Mouse (Mus musculus): ENCODE measurements around the gene Pih1d1.

The Pih1d1 gene

DNA sequence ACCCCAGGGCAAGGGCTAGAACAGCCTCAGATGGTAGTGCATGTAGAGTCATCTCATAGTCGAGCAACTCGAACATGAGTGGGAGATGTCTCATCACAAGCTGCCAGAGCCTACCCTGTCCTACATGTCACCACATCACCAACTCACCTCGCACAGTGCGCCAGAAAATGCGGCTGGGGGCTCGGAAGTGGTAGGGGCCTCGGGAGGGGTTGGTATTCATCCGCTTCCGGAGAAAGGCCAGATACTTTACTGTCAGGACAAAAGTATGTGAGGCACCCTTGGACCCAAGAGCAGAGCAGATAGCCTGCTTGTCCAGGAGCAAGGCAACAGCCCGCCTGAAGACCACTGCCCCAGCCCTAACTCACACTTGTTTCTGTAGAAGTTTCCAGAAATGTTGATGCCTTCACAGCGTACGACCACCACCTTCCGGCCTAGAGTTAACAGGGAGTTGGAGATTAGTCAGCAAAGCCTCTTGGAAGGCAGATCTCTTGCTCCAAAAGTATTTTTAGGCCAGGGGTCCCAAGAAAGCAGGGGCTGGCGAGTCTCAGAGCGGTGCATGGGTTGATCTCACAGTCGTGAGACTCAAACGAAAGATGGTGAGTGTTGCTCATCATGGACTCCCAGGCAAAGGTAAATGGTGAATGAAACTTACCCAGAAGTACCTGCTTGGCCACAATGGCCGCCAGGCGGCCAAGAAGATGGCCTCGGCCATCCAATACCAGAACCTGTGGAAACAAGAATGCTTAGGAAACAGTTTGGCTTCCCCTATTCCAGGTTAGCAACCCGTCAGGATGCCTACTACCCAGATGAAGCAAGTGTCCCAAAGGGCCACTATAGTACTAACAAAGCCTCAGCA lies 27.0 kb upstream of the Pih1d1 start:
- DNase-seq (ENCODE audit: low read depth, low spot score), result peak; percentile 25

DNA sequence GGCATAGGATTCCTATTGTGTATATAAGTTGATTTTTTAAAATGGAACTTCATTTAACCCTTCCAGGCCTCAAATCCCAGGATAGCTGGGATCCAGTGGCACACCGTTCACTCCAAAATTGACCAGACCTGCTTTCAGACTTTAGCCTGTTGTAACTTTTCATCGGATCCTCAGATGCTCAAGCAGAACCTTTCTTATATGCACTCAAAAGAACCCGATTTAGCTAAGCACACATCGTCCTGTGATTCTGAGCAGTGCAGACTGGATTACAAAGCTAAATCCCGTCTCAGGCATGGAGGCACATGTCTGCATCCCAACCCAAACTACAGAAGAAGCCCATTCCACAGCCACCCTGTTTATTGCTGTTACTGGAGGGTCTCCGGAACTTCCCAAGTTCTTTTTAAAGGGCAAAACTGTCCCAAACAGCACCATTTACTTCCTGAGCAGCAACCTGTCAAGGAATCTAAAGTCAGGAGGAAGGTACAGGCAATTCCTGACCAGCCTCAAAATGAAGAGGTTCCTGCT lies 26.3 kb upstream of the Pih1d1 start:
- no peak for DNase-seq (ENCODE audit: low read depth, low spot score)

DNA sequence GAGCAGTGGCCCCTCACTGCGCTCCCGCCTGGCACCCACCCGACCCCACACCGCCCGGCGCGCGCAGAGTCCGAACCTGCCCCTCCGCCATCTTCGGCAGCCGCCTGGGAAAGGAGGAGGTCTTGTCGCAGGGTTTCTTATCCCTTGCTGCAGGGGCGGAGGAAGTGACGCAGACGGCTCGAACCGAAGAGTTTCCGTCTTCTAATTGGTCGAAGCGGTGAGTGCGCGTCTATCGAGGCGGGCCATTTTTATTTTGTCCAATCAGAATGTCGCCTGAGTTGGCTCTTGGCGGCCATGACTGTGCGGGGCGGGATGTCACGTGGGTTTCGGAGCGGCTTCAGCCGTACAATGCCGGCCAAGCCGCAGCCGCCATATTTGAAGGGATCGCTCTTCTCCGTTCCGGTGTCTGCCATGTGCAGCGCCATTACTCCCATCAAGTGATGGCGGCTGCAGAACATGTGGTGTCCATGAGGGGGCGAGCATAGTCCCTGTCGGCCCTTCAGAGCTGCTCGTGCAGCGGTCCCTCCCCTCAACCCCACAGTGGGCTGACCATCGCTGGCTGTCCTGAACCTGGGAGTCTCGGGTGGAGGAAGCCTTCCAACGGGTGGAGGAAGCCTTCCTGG lies 25.4 kb upstream of the Pih1d1 start, which contains the start of gene Rpl13a:
TSS of gene Rpl13a (minus strand) at position 138 of the 623 bp plus-strand sequence.
- DNase-seq (ENCODE audit: low read depth, low spot score), result peak; percentile 99

GRCm38 (mm10) chr7:45129318-45129717 lies 24.8 kb upstream of the Pih1d1 start:
- DNase-seq (ENCODE audit: low read depth, low spot score), result no peak

- DNase-seq (ENCODE audit: low read depth, low spot score), result no peak
These were observed 24.2 kb upstream of the Pih1d1 start for GRCm38 (mm10) chr7:45129776-45130512.

DNA sequence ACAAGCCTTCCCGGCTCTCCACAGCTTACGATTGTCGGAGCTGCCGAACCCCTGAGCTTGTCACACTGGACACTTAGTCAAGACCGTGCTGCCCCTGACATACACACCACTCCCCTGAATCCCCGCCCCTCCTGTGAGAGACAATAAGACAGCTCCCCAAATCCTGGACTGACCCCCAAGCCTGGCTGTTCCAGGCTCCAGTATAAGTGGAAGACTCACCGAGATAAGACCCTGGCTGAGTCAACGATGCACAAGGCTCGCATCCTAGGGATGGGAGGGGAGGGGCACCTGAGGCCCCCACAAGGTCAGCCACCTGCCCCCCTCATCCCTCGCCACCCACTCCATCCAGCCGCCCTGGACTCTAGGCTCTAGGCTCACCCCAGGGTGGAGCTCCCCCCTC lies 22.3 kb upstream of the Pih1d1 start:
- no peak for DNase-seq (ENCODE audit: low read depth, low spot score)

- DNase-seq (ENCODE audit: low read depth, low spot score), result peak; percentile 41
These were observed 20.5 kb upstream of the Pih1d1 start for GRCm38 (mm10) chr7:45133446-45134159.

- peak; percentile 79 for DNase-seq (ENCODE audit: low read depth, low spot score)
These were observed 19.5 kb upstream of the Pih1d1 start for GRCm38 (mm10) chr7:45134544-45135026.

GRCm38 (mm10) chr7:45135370-45135769 lies 18.7 kb upstream of the Pih1d1 start:
- peak; percentile 57 for DNase-seq (ENCODE audit: low read depth, low spot score)

- DNase-seq (ENCODE audit: low read depth, low spot score), result peak; percentile 96
These were observed 18.0 kb upstream of the Pih1d1 start, which contains the start of the genes Gm45713 and Flt3l for GRCm38 (mm10) chr7:45135993-45136567. TSS of gene Gm45713 (minus strand) at chr7:45136231. TSS of gene Flt3l (minus strand) at chr7:45136432.

GRCm38 (mm10) chr7:45137171-45138006 lies 16.7 kb upstream of the Pih1d1 start:
- peak; percentile 52 for DNase-seq (ENCODE audit: low read depth, low spot score)

DNA sequence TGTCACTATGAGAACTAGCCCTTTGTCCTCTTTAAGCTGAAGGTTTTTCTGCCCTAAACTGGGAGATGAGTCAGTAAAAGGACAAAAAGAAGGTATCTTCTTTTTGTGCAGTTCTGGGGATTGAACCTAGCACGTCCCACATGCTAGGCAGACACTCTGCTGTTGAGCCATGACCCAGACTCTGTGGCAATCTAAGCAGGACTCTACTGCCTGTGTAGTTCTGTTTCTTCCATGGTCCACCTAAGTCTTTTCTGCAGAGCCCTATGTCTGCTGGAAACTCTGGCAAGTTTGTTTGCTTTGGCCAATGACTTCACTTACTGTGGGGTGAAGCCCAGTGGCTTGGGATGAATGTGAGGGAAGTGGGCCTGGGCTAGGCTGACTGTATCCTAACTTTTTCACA lies 15.7 kb upstream of the Pih1d1 start:
- DNase-seq (ENCODE audit: low read depth, low spot score), result no peak

DNA sequence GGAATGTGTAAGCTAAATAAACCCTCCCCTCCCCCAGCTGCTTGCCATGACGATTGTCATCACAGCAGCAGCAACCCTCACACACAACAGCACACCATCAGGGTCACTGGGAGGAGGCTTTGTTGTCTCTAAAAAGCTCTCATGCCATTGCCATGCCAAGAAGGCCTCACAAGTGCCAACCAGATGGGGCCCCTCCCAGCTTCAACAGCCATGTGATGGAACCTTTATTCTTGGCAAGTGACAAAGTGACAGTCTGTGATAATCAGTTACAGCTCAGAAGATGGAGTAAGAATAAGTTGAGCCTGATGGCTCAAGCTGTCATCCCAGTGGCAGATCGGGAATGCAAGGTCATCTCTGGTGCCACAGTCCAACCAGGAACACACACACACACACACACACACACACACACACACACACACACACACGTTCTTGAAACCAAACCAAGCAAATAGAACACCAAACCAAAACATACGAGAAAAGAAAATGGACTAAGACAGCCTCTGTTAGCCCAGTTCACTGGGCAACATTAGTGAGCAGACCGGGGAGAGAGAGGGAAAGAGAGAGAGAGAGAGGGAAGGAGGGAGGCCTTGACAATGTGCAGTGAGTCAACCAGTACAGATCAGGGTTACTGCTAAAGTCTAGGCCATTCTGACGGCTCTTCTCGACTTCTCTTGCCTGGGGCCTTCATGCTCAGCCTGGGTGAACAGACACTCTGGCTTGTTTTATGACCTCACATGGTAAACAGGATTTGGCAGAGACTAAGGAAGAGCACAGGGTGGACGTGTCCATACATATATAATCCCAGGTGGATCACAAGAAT lies 14.0 kb upstream of the Pih1d1 start:
- no peak for DNase-seq (ENCODE audit: low read depth, low spot score)

DNA sequence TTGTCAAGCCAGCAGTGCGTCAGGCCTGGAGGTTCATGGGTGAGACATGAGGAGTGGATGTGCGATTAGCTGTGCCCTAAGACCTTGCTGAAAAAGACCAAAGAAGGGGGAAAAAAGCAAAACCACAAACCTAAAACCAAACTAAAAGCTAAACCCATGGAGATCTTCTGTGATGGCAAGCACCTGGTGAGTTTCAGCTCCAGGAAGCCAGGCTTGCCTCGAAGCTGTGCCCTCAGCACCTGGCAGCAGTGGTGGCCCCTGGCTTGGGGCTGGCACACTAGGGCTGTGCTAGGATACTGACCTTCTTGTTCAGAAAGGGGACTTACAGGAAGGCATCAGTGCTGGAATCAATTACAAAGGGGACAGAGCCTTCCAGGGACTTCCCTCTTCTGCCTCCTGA lies 12.8 kb upstream of the Pih1d1 start:
- no peak for DNase-seq (ENCODE audit: low read depth, low spot score)

GRCm38 (mm10) chr7:45141914-45142313 lies 12.2 kb upstream of the Pih1d1 start:
- DNase-seq (ENCODE audit: low read depth, low spot score), result no peak

DNA sequence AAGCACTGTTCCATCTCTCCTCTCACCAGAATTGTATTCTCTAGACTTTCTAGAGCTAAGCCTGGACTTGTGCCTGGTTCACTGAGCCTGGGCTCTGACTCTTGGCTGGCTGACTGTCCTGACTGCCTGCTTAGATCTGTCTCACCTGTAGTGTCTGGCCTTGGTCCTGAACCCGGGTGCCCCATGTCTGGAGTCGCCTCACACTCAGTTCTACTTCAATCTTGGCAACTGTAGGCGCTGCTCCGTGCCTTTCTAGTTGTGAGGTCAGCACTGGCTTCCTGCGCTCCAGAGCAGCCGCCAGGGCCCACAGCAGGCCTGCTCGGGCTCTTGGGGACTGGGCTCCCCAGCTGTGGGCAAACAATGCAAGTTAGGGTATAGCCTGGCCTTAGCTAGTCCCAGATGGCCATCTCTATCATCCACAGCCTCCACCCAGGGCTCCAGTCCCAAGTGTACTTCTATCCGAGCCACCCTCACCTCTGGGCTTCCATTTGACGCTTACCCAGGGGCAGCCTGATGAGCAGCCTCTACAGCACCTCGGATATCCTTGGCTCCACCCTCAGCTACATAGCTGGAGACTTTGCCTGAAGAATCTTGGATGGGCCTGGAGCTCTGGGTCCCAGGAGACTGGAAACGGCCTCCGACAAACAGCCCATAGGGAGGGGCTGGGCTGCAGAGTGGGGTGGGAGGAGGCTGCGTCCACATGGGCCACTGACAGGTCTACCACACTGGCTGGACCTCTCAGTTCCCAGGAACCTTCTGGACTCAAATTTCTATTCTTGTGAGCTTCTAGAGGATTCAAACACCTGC lies 9.5 kb upstream of the Pih1d1 start:
- no peak for DNase-seq (ENCODE audit: low read depth, low spot score)

GRCm38 (mm10) chr7:45145460-45145859 lies 8.6 kb upstream of the Pih1d1 start:
- DNase-seq (ENCODE audit: low read depth, low spot score), result no peak

- no peak for DNase-seq (ENCODE audit: low read depth, low spot score)
These were observed 6.8 kb upstream of the Pih1d1 start for GRCm38 (mm10) chr7:45147267-45147666.

All from CD4-positive, CD25-positive, alpha-beta regulatory T cell, adult 2 months (primary cell).